Mouse (Mus musculus) natural killer cell, adult 2 months (primary cell): ENCODE results near the gene Satb1.

Source experiments
- DNase-seq, 2 experiments: peaks; one replicate each; pipeline ENCODE4 v3.0.0; 2022; ENCODE audit warnings: low spot score in 2 of 2

Gene Satb1

DNA sequence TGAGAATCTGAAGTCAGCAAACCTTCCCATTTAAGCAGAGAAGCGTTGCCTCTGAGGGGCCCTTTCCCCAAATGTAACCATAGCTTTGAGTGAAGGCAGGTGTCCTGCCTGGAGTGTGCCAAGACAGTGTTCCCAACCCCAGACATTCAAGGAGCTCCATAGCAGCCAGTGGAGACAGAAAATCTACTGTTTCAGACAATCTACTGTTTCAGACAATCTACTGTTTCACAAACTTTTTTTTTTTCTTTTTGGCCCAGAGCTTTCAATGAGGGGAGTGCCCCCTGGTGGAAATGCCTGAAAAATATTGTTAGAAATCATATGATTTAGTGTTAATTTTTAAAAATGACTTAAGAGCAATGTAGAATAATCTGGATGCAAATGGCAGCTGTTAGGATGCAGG, 55.3 kb downstream of the Satb1 start:
- peak in 1 of 2 experiments; percentile 38 for DNase-seq

GRCm38 (mm10) chr17:51775070-51775881, 57.8 kb downstream of the Satb1 start:
- DNase-seq, result no peak

DNA sequence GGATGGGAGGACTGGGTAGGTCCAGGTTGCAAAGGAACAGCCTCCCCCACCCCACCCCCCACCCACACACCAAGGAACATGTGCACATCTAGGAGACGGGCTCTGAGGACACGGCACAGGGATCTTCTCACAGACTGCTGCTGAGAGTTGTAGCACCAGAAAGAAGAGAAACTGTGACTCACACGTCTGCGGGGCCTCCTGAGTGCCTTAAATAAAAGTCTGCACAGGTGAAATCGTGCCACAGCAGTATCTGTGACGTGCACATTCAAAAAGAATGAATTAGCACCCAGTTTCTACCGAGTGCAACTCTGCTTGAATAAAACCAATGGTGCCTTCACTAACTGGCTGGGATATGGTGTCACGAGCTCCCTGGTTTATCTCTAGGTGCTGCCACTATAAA, 69.5 kb downstream of the Satb1 start:
- no peak for DNase-seq

DNA sequence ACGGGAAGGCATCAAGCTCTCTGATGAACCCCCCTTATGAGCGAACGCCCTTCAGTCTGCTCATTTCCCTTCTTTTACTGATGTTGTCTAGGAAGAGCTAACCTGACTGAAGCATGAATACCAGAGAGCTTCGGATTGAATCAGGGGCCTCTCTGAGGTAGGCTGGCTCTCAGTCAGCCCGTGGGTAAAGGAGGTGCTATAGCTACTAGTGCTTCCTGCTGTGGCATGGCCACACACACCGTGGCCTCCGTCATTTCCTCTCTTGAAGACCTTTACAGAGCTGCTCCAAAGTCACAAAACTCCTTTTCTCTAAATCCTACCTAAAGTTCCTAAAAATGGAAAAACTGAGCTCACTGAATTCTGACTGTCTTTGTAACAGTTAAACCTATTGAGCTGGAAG, 70.6 kb downstream of the Satb1 start:
- no peak for DNase-seq

GRCm38 (mm10) chr17:51760997-51761655, 72.0 kb downstream of the Satb1 start:
- no peak for DNase-seq

DNA sequence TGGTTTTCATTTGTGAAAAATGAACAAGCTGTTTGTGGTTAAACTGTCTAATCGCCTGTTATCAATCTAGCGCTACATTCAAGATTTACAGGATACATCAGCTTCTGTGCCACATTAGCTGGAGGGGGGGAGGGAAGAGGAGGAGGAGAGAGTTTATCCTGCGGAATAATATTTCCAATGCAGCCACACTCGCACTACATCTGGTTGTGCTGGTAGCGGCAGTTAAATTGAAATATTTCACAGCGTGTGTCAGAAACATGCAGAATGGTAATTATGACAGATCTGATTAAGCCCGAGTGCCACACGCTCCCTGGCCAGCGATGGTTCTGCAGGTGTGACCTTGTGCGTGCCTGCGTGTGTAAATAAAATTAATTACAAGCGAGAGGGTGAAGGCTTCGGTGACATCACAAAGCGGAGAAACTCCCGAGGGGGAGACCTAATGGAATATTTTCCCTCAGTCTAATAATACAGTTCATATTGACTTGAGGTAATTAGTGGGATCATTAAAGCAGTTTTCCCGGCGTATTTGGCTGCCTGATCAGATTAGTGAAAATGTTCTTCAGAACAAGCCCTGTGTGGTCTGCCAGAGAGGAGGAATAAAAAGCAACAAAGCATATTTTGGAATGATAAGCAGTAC, 72.7 kb downstream of the Satb1 start:
- no peak for DNase-seq

DNA sequence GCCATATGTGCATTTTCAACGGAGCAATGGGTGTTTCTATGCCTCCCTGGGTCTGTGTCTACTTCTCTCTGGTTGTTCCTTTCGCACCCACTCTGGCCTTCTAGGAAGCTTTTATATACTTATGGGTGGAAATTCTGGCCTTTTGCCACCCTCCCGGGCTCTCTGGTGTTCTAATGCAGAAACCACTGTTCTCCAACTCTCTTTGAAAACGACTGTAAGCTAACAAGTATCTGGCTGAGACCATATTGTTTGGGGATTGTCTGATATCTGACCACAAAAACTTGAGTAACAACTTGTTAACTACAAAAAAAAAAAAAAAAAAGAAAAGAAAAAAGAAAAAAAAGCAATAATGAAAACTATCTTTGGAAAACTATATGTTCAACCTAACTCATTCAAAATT, 73.6 kb downstream of the Satb1 start:
- no peak for DNase-seq

DNA sequence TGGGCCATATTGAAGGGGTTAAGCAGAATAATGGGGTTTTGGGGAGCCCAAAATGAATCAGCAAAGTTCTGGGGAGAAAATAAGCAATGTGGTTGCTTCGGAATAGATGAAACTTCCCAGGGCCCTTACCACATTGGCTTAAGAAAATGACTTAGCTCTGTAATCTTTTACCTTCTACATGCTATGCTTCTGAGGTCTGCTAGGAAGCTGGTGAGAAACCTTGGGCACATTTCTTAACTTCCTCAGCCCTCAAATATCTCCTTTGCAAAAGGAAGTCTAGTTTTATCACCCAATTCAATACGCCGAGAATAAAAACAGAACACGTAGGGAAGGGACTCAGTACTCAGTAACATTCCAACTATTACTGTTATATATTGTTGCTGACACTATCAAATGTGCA, 80.9 kb downstream of the Satb1 start:
- DNase-seq, result no peak

DNA sequence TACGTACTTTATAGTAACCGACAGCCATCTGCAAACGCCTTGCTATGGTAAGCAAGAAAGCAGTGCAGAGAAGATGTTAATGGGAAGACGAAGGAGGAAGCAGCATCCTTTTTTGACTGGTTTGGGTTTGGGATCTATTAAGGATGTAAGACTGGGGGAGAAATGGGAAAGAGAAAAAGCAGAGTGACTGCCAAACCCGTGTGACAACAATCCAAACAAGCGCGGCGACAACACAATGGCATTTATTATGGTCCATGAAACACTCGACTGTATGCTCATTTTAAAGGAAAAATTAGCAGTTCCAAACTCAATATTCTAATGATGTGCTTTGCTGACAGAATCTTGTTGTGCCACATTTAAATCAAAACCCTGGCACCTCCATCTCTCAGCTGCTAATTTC, 85.9 kb downstream of the Satb1 start:
- DNase-seq, result no peak

DNA sequence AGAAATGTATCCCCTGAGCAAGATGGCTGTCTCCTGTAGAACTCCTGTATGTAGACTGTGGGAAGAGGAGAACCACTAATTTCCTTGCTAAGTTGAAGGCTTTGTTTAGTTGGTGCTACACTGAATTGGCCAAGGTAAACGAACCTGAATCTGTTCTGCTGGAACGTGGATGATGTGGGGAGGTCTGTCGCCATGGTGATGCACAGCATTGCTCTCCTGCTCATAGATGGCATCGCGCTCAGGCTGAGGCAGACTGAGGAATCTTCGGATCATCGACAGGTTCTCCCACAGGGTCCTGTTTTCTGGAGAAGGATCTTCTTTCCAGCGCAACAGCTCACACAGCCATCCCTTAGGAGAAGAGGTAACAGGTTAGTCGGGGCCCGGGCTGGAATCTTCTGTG, 90.6 kb downstream of the Satb1 start:
- no peak for DNase-seq

- DNase-seq, result no peak
These were observed 92.0 kb downstream of the Satb1 start for GRCm38 (mm10) chr17:51741126-51741525.

DNA sequence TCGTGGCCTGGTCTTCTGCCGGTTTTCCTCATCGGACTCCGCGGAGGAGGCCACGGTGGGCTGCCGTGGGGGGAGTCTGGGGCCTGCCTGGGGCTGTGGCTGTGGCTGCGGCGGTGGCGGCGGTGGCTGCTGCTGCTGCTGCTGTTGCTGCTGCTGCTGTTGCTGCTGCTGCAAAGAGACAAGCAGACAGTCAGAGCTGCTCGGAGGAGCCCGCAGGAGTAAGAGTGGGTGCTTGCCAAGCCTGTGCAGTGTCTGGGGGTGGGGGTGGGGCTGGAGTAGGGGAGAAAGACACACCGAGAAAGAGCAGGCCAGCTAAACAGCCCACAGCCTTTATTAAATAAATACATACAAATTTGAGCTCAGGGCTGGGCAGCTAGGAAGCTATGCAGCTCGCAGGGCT, 92.8 kb downstream of the Satb1 start:
- DNase-seq, result no peak

GRCm38 (mm10) chr17:51724486-51724885, 108.6 kb downstream of the Satb1 start:
- DNase-seq, result no peak

GRCm38 (mm10) chr17:51695711-51696110, 137.4 kb downstream of the Satb1 start:
- no peak for DNase-seq

DNA sequence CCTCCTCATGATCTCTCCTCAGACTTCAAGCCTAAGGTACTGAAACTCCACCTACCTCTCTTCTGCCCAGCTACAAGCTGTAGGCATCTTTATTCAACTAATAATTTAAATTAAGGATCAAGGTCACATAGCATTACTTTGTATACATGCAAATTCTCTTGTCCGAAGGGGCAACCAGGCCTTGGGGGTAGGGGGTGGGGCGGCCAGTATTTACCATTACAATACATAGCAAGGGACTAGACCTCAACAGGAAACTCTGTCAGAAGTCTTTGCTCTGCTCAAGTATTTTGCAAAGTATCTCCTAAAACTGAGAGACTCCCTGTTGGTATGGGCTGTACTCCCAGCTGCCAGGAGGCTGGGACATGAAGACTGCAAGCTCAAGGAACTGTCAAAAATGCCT, 137.8 kb downstream of the Satb1 start:
- DNase-seq, result no peak

DNA sequence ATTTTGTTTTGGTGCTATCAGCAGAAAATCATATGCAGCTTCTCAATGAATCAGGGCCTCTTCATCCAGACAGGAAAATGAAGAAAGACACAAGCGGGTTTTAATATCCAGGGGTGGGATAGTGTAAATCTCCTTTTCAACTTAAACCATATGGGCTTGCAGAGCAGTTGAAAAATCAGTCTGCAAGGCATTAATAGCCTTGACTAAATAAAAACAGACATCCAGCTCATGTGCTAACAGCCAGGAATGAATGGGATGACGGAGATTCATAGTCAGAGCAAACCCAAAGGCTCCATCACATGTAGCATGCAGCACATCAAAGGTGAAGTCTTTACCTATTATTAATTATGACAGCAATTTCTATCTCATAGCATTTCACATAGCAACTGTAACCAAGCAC, 142.6 kb downstream of the Satb1 start:
- no peak for DNase-seq

- DNase-seq, result no peak
These were observed 145.9 kb downstream of the Satb1 start for GRCm38 (mm10) chr17:51687226-51687625.
